Mouse (Mus musculus): ENCODE results near the gene Otub1. TPM values are rescaled to one million over a fixed set of nuclear protein-coding genes. Genes with fewer than 3 reads are reported as not detected.

The Otub1 gene
- total and polyA plus RNA-seq, 3 experiments: 102 to 139 (median 119) TPM

DNA sequence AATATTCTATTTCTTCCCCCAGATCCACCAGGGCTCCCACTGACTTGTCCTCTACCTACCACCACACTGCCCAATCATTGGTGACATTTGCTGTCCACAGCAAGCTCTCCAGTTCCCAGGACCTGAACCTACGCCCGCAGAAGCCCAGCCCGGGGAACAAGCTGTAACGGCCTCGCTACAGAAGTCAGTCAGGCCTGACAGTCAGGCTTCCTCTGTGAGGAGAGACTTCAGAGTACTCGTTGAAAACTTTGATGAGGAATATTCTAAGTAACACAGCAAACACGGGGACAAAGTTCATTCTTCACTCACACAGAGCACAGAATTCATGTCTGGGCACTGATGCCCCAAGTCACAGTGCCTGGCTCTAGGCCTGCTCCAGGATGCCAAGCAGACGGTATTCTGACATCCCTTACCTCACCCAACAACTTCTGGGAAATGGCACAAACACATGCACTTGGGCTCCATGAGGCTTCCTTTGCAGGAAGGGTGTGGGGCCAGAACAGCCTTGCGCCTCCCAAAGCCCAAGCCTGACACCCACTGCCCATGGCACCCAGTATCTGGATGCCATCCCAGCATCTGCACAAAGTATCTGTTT, 19.1 kb upstream of the Otub1 start:
- DNase-seq (ENCODE audit: extremely low read depth): no peak
- Histone ChIP-seq H3K79me2 (replicated peaks; ENCODE audit: control insufficient read depth, extremely low read depth, insufficient read depth, poor library complexity, severe bottlenecking) (no peaks in the 10 kb centered on the region), H3K27me3 (replicated peaks) (no peaks in the 10 kb centered on the region), H3K4me1 (ENCODE audit: control insufficient read depth in 1 of 2, insufficient read depth in 2 of 2) (peaks cover 0 to 28% of the 10 kb centered on the region in 2 experiments; a peak in 2 of 4 replicates), H3K4me2 (ENCODE audit: insufficient read depth, low read depth, poor library complexity, severe bottlenecking) (no peak overlapping the region), H3K9me3 (replicated peaks; ENCODE audit: low read length) (no peaks in the 10 kb centered on the region), H3K27ac (ENCODE audit: insufficient read depth, low read depth) (no peak overlapping the region), H3K36me3 (replicated peaks in 1 of 2; ENCODE audit: control insufficient read depth in 1 of 2, insufficient read depth in 1 of 2, low read length in 1 of 2) (peaks cover 37 to 59% of the 10 kb centered on the region in 2 experiments), H3K9ac (ENCODE audit: insufficient read depth, low read depth) (no peak overlapping the region), H3K4me3 (replicated peaks in 1 of 3; ENCODE audit: low read depth in 2 of 3, low read length in 2 of 3, poor library complexity in 1 of 3) (no peak overlapping the region)
- dilution Hi-C loops (cut with MboI; ENCODE audit: extremely low pct_ligation_motif_present, extremely low pct_unique_long_range_greater_than_20kb, low sequenced_read_pairs) (no loop called here), in situ Hi-C loops (cut with MboI; ENCODE audit: low pct_ligation_motif_present, low pct_unique_long_range_greater_than_20kb, low sequenced_read_pairs) (no loop called here)
- TF ChIP-seq IRF4 (IDR thresholded peaks at IDR 0.05; ENCODE audit: low read depth, low read length): no peak
- no peak for TF ChIP-seq ZKSCAN1 (IDR thresholded peaks at IDR 0.05; ENCODE audit: borderline replicate concordance, low read depth, low read length)

DNA sequence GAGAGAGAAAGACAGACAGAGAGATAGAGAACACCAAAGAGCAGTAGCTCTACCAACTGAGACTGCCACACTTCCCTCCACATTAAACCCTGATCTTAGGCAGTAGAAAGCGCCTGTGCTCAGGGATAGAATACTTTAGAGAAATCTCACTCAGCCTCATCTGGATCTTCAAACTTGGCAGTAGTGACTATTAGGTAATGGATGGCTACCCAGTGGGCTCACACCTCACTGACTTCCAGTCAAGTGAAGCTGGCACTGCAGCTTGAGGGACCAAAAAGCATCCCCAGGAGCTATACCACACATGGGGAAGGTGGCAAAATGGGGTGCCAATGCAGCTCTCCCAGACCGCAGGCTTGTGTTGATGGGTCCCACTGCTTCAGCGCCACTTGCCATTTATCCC, 18.1 kb upstream of the Otub1 start:
- Histone ChIP-seq H3K27ac (ENCODE audit: insufficient read depth, low read depth) (no peak overlapping the region), H3K36me3 (replicated peaks in 1 of 2; ENCODE audit: control insufficient read depth in 1 of 2, insufficient read depth in 1 of 2, low read length in 1 of 2) (peaks cover 28 to 49% of the 10 kb centered on the region in 2 experiments), H3K4me1 (ENCODE audit: control insufficient read depth in 1 of 2, insufficient read depth in 2 of 2) (peaks cover 0 to 28% of the 10 kb centered on the region in 2 experiments; a peak in 2 of 4 replicates), H3K27me3 (replicated peaks) (no peaks in the 10 kb centered on the region), H3K9me3 (replicated peaks; ENCODE audit: low read length) (no peaks in the 10 kb centered on the region), H3K4me3 (replicated peaks in 1 of 3; ENCODE audit: low read depth in 2 of 3, low read length in 2 of 3, poor library complexity in 1 of 3) (no peak overlapping the region), H3K79me2 (replicated peaks; ENCODE audit: control insufficient read depth, extremely low read depth, insufficient read depth, poor library complexity, severe bottlenecking) (no peaks in the 10 kb centered on the region), H3K4me2 (ENCODE audit: insufficient read depth, low read depth, poor library complexity, severe bottlenecking) (no peak overlapping the region), H3K9ac (ENCODE audit: insufficient read depth, low read depth) (no peak overlapping the region)
- in situ Hi-C loops (cut with MboI; ENCODE audit: low pct_ligation_motif_present, low pct_unique_long_range_greater_than_20kb, low sequenced_read_pairs): no loop called here
- DNase-seq (ENCODE audit: extremely low read depth): no peak
- TF ChIP-seq PAX5 (IDR thresholded peaks at IDR 0.05; ENCODE audit: low read length) (no peak), JUND (conservative IDR thresholded peaks at IDR 0.05; ENCODE audit: low read depth, low read length) (no peak), TCF12 (IDR thresholded peaks at IDR 0.05; ENCODE audit: low read depth, low read length) (no peak), CHD1 (IDR thresholded peaks at IDR 0.05; ENCODE audit: low read depth, low read length) (no peak), USF2 (conservative IDR thresholded peaks at IDR 0.05; ENCODE audit: low read depth, low read length) (no peak), IRF4 (IDR thresholded peaks at IDR 0.05; ENCODE audit: low read depth, low read length) (no peak), POLR2AphosphoS2 (IDR thresholded peaks at IDR 0.05; ENCODE audit: low read depth, low read length) (no peak), ZC3H11A (IDR thresholded peaks at IDR 0.05; ENCODE audit: low read depth, low read length) (no peak), RCOR1 (conservative IDR thresholded peaks at IDR 0.05; ENCODE audit: low read depth, low read length) (no peak), USF1 (IDR thresholded peaks at IDR 0.05; ENCODE audit: low read depth, low read length) (no peak), TBP (conservative IDR thresholded peaks at IDR 0.05; ENCODE audit: low read depth, low read length) (no peak), SIN3A (IDR thresholded peaks at IDR 0.05; ENCODE audit: low read length) (no peak), UBTF (IDR thresholded peaks at IDR 0.05; ENCODE audit: low read depth, low read length) (no peak)
- dilution Hi-C loops (cut with MboI; ENCODE audit: extremely low pct_ligation_motif_present, extremely low pct_unique_long_range_greater_than_20kb, low sequenced_read_pairs): no loop called here

Data from CH12.LX (cell line).